Mouse (Mus musculus) ES-Bruce4 (cell line): ENCODE measurements at regions not wholly inside any gene's neighbourhood (a gene's known extent, or its start where the extent isn't known, plus 50 kb on each side); places are given as distances from the start of the nearest gene placed in this dataset.

Experiments used
- CTCF ChIP-seq: IDR thresholded peaks from one replicate; pipeline ENCODE4 v1.8.1; 2011; ENCODE audit warnings: low read depth, low read length
- EP300 ChIP-seq: IDR thresholded peaks from 2 replicates; pipeline ENCODE4 v1.6.1; 2011; ENCODE audit warnings: low read depth, low read length; ENCODE audit not compliant: insufficient read depth
- POLR2A ChIP-seq: IDR thresholded peaks from one replicate; pipeline ENCODE4 v1.8.1; 2011; ENCODE audit warnings: low read length; ENCODE audit not compliant: insufficient read depth

DNA sequence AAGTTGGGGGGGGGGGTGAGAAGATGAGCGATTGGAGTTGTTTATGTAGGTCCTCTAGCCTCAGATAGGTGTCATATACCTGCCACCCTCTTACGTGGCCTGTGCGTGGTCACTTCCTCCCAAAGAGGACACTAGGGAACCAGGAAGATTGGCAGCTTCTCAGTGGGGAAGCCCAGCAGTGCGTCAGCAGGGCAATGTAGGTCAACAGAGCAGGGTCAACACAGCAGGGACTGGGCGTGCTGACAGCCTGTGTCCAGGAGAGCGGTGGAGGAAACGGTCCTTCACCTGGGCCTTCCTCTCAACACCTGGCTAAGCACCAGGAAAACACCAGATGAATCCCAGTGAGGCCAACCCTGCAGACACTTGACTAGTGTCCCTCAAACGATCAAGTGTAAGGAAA, 122.4 kb upstream of the Dio3 start:
- no peak for TF ChIP-seq CTCF
- no peak for TF ChIP-seq POLR2A
- TF ChIP-seq EP300: no peak
